Mouse (Mus musculus) kidney, postnatal 4 days (tissue): ENCODE data around the gene Ifit1bl1.
"Not testable (repeated sequence)": the region's sequence is repeated elsewhere in the genome, so short reads cannot be mapped to it uniquely, and the experiment has no call there.

ENCODE experiments used
- DNase-seq, 2 experiments: peaks; one replicate each; pipeline ENCODE4 v3.0.0; 2021; ENCODE audit warnings: mixed read lengths in 2 of 2

Gene Ifit1bl1

GRCm38 (mm10) chr19:34587898-34588692 lies 13.7 kb downstream of the Ifit1bl1 start:
- not testable (repeated sequence) for DNase-seq

- DNase-seq = not testable (repeated sequence)
Observed at GRCm38 (mm10) chr19:34585740-34586458, 15.9 kb downstream of the Ifit1bl1 start.

- peak; percentile 21 to 49 for DNase-seq
Observed at GRCm38 (mm10) chr19:34583126-34583766, 18.5 kb downstream of the Ifit1bl1 start, which contains the start of gene Ifit3. Gene Ifit3, plus strand, starts transcription at chr19:34583531.

- not testable (repeated sequence) for DNase-seq
Observed at GRCm38 (mm10) chr19:34582696-34583095, 19.1 kb downstream of the Ifit1bl1 start.

- no peak for DNase-seq
Observed at GRCm38 (mm10) chr19:34577121-34577520, 24.6 kb downstream of the Ifit1bl1 start.

GRCm38 (mm10) chr19:34573650-34574049 lies 28.1 kb downstream of the Ifit1bl1 start:
- DNase-seq = no peak

- no peak for DNase-seq
Observed at GRCm38 (mm10) chr19:34571080-34571479, 30.7 kb downstream of the Ifit1bl1 start.

GRCm38 (mm10) chr19:34569896-34570476 lies 31.8 kb downstream of the Ifit1bl1 start:
- peak in 1 of 2 experiments; percentile 23 for DNase-seq

- no peak for DNase-seq
Observed at GRCm38 (mm10) chr19:34568988-34569895, 32.5 kb downstream of the Ifit1bl1 start.

GRCm38 (mm10) chr19:34566178-34566784 lies 35.5 kb downstream of the Ifit1bl1 start:
- DNase-seq = no peak

- DNase-seq = no peak
Observed at GRCm38 (mm10) chr19:34562556-34562955, 39.2 kb downstream of the Ifit1bl1 start.

- no peak for DNase-seq
Observed at GRCm38 (mm10) chr19:34556621-34557020, 45.1 kb downstream of the Ifit1bl1 start.

- no peak for DNase-seq
Observed at GRCm38 (mm10) chr19:34554061-34554460, 47.7 kb downstream of the Ifit1bl1 start.

- peak in 1 of 2 experiments; percentile 8 for DNase-seq
Observed at GRCm38 (mm10) chr19:34553522-34553921, 48.2 kb downstream of the Ifit1bl1 start.

- DNase-seq = no peak
Observed at GRCm38 (mm10) chr19:34553021-34553420, 48.7 kb downstream of the Ifit1bl1 start.

- DNase-seq = peak; percentile 10 to 31
Observed at GRCm38 (mm10) chr19:34551981-34552380, 49.8 kb downstream of the Ifit1bl1 start.

- DNase-seq = peak; percentile 78 to 86
Observed at GRCm38 (mm10) chr19:34550534-34551223, 51.1 kb downstream of the Ifit1bl1 start, which contains the start of gene Ifit2. Gene Ifit2, plus strand, starts transcription at chr19:34550694.

- no peak for DNase-seq
Observed at GRCm38 (mm10) chr19:34550205-34550533, 51.6 kb downstream of the Ifit1bl1 start.

- DNase-seq = peak; percentile 90
Observed at GRCm38 (mm10) chr19:34547976-34548375, 53.8 kb downstream of the Ifit1bl1 start.

- no peak for DNase-seq
Observed at GRCm38 (mm10) chr19:34546211-34546610, 55.5 kb downstream of the Ifit1bl1 start.
